Mouse (Mus musculus): ENCODE measurements around the gene S100a5.
A peak's percentile ranks its signal among the peaks of the same experiment; 100 is the strongest.

S100a5 gene

DNA sequence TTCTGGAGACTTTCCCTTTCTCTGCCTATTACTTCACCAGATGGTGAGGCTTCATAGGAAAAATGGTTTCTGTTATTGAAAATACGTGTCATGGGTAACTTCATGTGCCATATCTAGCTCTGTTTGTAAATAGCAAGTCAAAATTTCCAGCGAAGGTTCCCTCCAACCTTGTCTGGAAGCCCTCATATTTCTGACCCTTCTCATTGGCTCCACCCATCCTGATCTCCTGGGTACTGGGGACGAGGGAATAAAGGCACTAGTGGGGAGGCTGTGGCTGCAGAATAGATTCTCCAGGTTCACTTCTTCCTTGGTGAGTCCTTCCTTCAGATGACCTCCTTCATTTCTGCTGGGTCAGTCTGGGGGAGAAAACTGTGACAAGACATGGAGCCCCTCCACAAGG is at the start of gene S100a5:
TSS of gene S100a5 (plus strand) at position 301 of the 400 bp plus-strand sequence.
- no peak for DNase-seq

DNA sequence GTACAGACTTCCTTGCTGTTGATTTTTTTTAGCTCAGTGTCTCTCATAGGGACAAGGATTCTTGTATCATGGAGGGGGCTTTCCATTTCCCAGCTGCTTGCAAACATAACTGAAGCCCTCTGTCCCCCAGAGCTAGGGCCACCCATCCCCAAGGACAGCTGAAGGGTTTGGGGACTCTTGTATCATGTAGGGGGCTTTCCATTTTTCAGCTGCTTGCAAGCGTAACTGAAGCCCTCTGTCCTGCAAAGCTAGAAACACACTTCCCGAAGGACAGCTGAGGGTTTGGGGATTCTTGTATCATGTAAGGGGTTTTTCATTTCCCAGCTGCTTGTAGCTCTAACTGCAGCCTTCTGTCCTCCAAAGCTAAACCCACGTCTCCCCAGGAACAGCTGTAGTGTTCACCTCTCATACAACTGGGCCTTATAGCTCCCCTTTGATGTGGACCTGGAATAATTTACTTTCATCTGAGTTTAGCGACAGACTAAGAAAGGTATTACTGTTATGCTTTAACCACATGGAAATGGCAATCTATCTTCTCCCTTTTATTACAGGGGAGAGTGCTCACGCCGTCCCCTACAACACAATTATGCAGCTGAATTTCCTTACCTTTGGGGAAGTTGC is 48.2 kb upstream of the S100a5 start, which contains the start of gene S100a3:
TSS of gene S100a3 (plus strand) at position 571 of the 621 bp plus-strand sequence.
- DNase-seq, result no peak

DNA sequence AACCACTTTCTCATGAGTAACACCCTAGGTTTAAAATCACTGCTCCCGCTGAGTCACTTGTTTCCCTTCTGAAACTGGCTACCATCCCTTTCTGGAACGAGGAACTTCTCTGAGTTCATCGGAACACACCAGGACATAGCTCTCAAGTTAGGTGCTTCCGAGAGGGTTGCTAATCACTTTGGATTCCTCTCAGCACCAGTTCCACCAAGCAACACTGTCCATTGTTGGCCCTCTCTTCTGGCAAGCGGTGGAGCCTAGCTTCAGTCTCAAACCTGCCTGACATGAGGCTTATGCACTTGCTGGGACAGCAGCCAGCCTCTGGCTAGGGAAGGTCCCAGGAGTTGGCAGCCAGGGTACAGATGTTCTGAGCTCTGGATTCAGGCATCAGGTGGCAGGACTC is 33.6 kb upstream of the S100a5 start:
- no peak for DNase-seq

DNA sequence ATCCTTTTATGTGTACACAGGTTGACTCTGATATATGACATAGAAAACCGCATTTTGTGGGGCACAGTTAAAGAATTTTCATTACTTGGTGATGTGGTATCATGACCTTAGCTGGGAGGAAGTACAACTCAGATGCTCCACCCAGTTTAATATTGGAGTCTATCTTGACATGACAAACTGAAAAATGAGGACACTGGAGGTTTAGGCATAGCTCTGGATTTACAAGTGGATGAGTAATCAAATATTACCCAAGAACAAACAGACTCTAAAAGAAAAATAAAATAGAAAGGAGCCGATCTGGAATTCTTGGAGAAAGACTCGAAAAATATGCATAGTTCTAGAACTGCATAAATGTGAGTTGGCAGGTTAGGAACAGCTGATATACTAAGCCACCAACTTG is 33.0 kb upstream of the S100a5 start:
- no peak for DNase-seq

DNA sequence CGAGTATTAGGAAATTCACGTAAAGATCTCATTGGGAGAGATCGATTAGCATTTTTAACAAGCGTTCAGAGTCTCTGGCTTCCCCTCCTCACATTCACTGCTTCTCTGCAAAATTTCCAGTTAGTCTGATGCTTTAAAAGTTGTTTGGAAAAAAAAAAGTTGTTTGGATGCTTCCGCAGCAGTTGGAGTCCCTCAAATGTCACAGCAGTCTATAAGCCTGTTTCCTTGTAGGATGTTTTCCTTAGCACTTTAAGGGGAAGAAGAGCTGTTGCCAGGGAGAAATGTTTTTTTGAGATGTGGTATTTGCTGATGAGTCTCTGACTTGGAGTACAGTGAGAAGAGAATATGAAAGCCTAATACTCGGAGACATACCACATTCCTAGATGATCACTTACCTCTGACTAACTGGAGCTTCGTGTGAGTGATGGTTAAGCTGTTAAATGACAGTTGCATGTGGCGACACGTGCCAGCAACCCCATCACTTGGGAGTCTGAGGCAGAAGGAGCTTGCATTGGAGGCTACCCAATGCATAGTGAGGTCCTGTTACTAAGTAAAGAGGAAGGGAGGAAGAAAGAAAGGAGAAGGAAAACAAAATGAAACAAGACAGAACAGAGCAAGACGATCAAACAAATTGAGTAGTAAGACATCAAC is 31.8 kb upstream of the S100a5 start:
- DNase-seq, result no peak

DNA sequence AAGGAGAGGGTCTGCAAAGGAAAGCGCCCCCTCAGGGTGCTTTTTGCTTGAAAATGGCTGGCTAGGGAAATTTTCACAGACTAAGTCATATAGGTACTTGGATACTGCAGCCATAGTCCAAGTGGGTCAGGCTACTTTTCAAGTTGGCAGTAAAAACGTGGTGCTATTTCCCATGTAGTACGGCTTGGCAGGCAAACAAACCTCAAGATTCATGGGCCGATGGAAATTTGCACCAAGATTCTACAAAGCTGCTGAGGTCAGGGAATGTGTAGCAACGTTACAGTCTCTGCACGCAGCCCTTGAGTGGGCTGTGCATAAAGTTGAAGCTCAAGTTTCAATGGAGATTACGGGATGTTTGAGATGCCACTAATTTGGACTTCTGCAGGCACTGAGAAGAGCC is 28.9 kb upstream of the S100a5 start:
- no peak for DNase-seq

DNA sequence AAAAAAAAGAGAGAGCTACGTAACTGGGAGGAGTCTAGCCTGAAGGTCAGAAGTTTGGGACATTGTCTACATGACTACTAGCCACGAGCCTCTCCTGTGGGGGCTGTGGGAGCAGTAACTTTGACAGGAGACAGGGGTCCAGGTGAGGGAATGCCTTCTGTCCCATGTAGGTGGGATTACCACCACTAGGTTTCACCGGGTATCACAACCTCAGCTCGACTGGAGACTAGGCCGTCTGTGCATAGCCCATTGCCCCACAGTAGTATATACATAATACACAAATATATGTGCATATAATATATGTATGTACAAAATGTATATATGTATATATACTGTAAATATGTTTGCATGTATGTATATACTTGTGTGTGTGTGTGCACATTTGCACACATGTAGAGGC is 27.2 kb upstream of the S100a5 start:
- no peak for DNase-seq

DNA sequence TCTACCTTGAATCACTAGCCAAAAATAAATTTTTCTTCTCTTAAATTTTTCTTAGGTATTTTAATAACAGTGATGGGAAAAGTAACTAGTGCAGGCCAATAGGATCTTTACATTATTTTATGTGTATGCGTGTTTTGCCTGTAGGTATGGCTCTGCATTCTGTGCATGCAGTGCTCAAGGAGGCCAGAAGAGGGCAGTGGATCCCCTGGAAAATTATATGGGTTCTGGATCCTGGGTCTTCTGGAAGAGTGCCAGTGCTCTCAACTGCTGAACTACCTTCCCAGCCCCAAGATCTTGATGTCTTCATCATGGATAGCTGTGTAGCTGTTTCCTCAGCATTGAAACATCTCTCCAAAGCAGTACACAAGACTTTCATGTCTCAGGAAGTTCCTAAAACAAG is 26.2 kb upstream of the S100a5 start:
- DNase-seq, result no peak

DNA sequence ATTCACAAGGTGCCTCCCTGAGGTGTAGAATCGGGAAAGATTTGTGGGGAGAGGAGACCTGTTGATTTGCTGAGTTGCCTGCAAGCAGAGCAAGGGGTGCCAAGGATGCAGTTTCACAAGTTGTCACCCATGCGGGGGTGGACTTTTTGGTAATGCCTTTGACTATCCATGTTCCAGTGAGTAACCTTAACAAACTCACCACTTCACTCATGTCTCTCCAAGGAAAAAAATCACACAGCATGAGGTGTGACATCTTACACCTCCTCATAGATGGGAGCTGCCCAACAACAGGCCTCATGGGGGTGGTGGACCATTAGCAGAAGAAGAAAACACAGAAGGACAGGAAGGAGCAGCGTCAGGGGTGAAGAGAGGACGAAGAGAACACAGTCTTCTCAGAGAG is 25.8 kb upstream of the S100a5 start:
- no peak for DNase-seq

DNA sequence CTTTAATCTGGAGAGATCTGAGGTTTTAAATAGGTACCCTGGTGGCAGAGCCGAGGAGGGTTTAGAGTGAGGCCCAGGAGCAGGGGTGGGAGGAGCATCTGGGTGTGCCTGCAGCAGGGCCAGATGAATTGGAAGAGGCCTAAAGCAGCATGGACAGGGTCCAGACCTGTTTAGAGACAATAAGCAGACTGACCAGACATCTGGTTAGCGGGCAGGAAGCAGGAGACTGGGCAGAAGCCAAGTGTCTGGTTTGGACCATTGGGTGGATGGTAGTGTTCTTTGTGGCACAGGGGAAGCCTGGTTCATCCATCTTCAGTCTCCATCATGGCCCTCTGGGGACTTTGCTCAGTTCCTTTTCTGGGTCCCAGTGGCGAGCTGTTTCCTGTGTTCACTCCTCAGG is 24.4 kb upstream of the S100a5 start:
- DNase-seq, result peak; percentile 56

DNA sequence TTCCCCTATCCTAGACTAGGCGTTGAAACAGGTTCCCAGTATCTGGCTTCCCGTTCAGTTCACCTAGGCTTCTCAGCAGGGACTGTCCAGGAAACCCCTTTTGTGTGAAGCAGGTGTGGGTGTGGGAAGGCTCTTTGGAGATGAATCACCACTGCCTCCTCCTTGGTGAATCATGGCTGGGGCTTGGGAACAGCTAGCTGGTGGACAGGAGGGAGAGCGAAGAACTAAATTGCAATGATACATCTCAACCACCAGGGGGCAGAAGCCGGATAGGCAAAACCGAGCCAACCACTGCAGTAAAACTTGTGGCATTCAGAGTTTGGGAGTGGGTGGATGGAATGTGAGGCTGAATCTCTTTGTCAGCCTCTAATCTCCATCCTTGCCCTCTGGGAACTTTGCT is 22.7 kb upstream of the S100a5 start:
- peak; percentile 54 for DNase-seq

DNA sequence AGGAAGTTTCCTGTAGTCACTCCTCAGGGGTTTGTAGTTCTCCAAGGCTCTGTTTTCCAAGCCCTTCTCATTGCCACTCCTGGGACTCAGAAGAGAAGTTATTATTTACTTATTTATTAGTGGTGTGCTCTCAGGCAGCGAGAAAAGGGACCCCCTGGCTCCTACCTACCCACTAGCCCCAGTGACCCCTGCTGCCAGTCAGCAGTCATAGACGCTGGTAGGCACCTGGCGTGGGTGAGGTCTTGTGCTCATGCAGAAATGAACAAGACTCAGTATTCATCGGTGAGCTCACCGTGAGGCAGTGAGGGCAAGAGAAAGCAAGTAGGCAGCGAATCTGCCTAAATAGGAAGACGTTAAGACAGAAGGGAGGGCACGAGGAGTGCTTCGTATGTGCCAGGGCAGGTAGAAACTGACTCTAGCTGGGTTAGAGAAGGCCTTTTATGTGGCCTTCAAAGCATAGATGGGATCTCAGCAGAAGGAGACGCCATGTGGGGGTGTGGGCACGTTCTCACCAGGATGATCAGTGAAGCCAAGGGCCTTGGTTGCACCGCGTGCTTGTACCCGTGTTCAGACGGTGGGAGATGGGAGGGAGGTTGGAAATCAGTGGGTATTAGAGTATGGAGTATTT is 22.2 kb upstream of the S100a5 start:
- DNase-seq, result no peak

DNA sequence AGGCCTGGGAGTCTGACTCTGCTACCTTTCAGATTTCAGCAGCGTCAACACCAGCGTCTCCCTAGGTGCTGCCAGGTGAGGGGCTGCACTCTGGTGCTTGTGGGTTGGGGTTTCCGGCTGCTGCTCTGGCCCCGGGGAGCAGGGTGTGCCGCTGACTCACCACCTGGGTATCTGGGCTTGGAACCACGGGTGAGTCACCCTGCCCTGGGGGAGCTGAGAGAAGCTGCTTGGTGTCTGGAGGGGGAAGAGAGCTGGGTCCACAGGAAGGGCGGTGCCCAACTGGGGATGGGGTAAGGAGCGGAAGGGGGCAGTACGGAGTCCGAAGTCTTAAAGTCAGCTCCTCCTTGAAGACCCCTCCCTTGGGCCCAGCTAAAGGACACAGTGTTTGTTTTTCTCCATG is 21.4 kb upstream of the S100a5 start:
- DNase-seq, result peak; percentile 38

DNA sequence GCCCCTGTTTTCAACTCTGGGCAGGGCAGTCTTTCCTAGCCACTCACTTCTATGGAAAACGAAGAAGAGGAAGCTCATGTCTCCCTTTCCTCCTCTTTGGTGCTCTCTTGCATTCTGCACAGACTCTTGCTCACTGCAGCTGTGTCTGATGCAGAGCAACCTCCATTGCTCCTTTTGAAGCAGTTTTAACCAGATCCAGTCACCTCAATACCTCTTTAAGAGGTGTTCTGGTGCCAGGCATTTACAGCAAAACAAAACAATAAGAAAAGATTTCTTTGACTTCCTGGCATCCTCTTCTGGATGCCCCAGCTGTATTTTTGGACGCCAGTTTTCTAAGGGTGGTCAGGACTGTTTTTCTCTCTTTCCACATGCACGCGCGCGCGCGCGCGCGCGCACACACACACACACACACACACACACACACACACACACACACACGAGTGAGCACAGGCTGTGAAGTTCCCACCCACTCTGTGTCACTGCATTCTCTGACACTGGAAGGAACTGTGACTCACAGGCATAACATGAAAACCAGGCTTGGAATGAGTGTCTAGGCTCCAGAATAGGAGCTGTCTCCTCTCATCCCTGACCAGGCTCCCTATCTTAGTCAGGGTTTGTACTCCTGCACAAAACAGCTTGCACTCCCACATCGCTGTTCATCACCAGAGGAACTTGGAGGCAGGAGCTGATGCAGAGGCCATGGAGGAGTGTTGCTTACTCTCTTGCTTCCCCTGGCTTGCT is 20.8 kb upstream of the S100a5 start:
- no peak for DNase-seq

DNA sequence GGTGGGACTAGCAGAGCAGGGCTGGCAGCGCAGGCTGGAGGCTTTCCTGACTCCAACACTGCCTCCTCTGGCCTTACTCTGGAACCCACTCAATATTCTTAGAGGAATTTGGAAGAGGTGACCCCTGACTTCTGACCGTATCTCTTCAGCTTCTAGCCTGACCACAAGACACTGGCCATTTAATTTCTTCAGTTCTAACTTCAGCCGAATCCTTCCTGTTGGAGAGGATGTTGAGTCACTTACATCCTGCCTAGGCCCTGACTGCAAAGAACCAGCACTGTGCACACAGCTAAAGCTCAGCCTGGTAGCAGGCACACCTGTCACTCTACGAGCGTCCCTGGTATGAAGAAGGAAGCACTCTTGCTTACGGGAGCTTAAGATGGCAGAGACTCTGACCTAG is 18.9 kb upstream of the S100a5 start:
- DNase-seq, result peak; percentile 33

DNA sequence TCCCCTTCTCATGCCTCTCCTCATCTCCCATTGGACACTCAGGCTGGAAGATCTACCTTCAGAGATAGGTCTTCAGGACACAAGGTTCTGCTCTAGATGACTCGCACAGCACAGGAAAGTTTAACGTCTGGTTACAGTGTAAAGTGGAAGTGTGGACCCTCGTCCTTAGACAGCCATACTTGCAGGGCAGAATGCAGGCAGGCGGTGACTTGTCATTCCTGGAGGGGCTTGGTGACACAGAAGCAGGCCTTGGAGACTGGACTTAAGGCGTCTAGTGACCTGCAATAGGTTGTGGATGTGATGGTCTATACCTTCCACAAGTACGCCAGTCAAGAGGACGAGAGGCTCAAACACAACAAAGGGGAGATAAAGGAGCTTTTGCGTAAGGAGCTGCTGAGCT is 18.4 kb upstream of the S100a5 start, which contains the start of gene S100a2:
TSS of gene S100a2 (plus strand) at position 301 of the 400 bp plus-strand sequence.
- DNase-seq, result no peak

DNA sequence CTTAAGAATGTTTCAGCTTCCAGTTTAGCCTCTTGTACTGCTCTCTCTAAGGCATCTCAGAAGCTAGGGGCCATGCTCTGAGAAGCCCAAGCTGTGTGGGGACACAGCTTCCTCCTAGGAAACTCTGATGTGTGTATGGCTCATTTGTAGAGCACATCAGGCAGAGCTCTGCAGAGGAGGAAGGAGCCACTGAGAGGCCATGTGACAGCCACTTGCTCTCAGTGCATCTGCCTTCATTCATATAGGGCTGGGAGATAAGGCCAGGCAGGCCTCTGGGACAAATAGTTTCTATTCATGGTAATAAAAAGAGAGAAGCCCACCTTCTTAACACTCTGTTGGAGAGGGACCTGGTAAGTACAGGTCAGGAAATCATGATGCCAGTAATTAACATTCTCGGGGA is 13.9 kb upstream of the S100a5 start:
- DNase-seq, result no peak

DNA sequence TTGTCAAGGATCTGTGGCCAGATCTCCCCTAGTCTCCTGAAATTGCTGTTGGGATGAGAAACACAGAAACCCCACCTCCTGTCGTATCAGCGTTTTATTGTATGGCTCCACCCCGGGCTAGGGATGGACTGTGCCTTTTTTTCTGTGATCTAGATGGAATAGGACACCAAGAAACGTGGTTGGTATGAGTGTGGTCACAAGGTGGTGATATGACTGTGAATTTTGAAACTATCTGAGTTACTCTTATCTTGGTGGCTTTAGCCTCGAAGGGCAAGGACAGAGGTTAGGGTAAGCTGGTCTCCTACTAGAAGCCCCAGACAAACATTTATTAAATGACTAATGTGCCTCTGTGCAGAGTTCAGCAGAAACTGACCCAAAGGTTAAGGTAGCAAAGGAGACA is 12.8 kb upstream of the S100a5 start:
- no peak for DNase-seq

DNA sequence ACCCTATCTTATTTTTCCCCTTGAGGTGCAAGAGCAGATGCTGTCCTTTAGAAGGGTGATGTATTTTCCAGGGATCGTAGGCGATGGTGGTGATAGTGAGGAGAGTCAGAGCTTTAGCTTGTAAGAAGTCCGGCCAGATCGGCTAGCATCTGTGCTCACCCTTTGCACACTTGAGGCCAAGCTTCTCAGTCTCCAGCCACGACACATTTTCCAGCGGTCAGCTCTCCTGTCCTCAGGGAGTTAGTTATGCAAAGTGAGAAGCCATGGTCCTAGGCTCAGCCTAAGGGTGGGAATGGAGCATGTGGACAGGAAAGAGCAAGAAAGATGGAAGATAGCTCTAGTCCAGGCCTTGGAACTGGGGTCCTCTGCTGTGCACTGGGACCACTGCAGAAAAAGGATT is 11.5 kb upstream of the S100a5 start:
- DNase-seq, result no peak

DNA sequence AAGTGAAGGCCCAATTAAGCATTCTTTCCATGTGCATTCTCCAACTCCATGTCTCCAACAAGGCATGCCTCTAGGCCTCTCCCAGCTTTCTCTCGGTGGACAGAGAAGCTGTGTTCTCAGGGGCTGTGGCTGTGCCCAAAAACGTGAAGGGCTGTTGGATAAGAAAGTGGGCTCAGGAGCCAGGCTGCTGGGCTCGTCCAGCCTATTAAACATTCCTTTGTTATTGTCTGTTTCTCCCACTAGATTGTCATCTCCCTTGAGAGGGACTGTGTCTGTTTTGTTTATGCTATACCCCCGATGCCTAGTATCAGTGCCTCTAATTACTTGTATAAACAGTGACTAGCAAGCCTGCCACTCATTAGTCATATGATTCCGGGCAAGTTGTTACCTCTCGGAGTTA is 10.6 kb upstream of the S100a5 start:
- no peak for DNase-seq

DNA sequence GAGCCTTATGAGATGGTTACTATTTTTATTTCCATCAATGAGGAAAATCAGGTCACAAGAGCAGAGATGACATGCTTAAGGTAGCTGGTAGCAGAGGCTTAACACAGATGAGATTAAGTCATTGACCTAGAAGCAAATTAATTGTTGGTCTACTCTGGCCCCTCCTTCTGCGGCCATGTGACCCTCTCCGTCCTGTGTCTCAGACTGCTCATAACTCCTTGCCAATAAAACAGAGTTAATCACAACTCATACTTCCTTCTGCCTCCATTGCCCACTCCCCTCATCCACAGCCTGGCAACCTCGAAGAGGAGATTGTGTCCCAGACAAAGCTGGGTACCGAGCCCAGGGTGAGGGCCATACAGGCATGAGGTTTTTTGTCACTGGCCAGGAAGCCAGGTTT is 10.1 kb upstream of the S100a5 start:
- no peak for DNase-seq

DNA sequence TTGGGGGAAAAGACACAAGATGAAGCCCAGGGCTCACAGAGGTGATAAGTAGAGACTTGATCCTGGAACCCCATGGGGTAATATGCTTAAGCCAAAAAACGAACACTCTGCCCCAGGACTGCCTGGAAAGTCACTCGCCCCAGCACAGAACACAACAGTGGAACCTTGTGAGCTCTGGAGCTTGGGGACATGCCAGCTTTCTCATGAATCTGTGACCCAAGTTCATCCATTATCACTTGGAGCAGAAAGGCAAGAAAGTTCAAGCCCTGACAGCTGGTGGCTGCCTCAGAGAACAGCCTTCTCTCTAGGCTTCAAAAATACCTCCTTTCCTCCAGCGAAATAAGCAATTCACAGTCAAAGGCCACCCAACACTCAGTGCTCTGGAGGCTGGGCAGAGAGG is 8.9 kb upstream of the S100a5 start:
- peak; percentile 24 for DNase-seq

DNA sequence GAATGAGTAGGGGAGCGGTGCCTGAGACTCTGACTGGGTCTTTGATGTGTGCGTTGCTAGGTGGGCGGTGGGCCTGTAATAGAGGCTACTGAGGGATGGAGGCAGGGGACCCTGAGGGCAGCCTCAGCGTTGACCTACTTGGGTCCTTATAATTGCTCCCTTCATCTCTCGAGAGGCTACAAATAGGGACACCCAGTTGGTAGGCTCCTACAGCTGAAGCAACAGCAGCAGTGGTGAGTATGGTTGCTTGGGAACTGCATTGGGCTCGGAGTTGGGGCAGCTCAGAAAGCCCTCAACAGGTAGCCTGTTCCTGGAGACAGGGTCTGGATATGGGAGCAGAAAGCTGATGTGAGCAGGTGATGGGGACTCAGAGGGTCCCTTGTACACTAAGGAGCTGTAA is 8.3 kb upstream of the S100a5 start:
- DNase-seq, result no peak
